Mouse (Mus musculus): Measurements from ENCODE around the gene Dnajb11. TPM values are rescaled to one million over a fixed set of nuclear protein-coding genes. Genes with fewer than 3 reads are reported as not detected.

Gene Dnajb11
- polyA plus RNA-seq, 1 experiment from 2014 or later, result 112 TPM

- Histone ChIP-seq H3K4me2 (replicated peaks; ENCODE audit: low read depth, low read length) (no peak overlapping the region), H3K27ac (ENCODE audit: low read depth, low read length) (no peak overlapping the region), H3K36me3 (ENCODE audit: control insufficient read depth, insufficient read depth, low read length) (0 out of 2 replicates have a peak, but pooled peaks cover 1% of the 10 kb centered on the region), H3K27me3 (ENCODE audit: control insufficient read depth, insufficient read depth, low read length) (no peaks in the 10 kb centered on the region), H3K9ac (ENCODE audit: low read depth, low read length) (no peak overlapping the region), H3K9me3 (ENCODE audit: control insufficient read depth, low read length) (no peaks in the 10 kb centered on the region), H3K4me3 (ENCODE audit: low read length) (no peak overlapping the region), H3K4me1 (ENCODE audit: control insufficient read depth, insufficient read depth, low read length) (no peaks in the 10 kb centered on the region)
- 71% methylated on average over 7 of the region's 7 CpGs for WGBS
- ATAC-seq (ENCODE audit: low FRiP score, low TSS enrichment), result no peak
Observed at GRCm38 (mm10) chr16:22878716-22879115, 21.1 kb downstream of the Dnajb11 start.

GRCm38 (mm10) chr16:22879945-22880595 is 22.4 kb downstream of the Dnajb11 start:
- no peak overlapping the region for H3K4me2 ChIP-seq (replicated peaks; ENCODE audit: low read depth, low read length)
- 63% methylated on average over 7 of the region's 7 CpGs for WGBS
- H3K36me3 ChIP-seq (ENCODE audit: control insufficient read depth, insufficient read depth, low read length), result no peaks in the 10 kb centered on the region
- no peak overlapping the region for H3K27ac ChIP-seq (ENCODE audit: low read depth, low read length)
- H3K9ac ChIP-seq (ENCODE audit: low read depth, low read length), result no peak overlapping the region
- H3K27me3 ChIP-seq (ENCODE audit: control insufficient read depth, insufficient read depth, low read length), result no peaks in the 10 kb centered on the region
- no peaks in the 10 kb centered on the region for H3K9me3 ChIP-seq (ENCODE audit: control insufficient read depth, low read length)
- no peaks in the 10 kb centered on the region for H3K4me1 ChIP-seq (ENCODE audit: control insufficient read depth, insufficient read depth, low read length)
- ATAC-seq (ENCODE audit: low FRiP score, low TSS enrichment), result no peak
- no peak overlapping the region for H3K4me3 ChIP-seq (ENCODE audit: low read length)

- no peak overlapping the region for H3K9ac ChIP-seq (ENCODE audit: low read depth, low read length)
- H3K4me1 ChIP-seq (ENCODE audit: control insufficient read depth, insufficient read depth, low read length), result no peaks in the 10 kb centered on the region
- no peaks in the 10 kb centered on the region for H3K36me3 ChIP-seq (ENCODE audit: control insufficient read depth, insufficient read depth, low read length)
- H3K27me3 ChIP-seq (ENCODE audit: control insufficient read depth, insufficient read depth, low read length), result no peaks in the 10 kb centered on the region
- no peak overlapping the region for H3K27ac ChIP-seq (ENCODE audit: low read depth, low read length)
- no peak for ATAC-seq (ENCODE audit: low FRiP score, low TSS enrichment)
- H3K4me3 ChIP-seq (ENCODE audit: low read length), result no peak overlapping the region
- whole genome bisulfite sequencing, result 10% methylated on average over 6 of the region's 6 CpGs
- H3K9me3 ChIP-seq (ENCODE audit: control insufficient read depth, low read length), result no peaks in the 10 kb centered on the region
- H3K4me2 ChIP-seq (replicated peaks; ENCODE audit: low read depth, low read length), result no peak overlapping the region
Observed at GRCm38 (mm10) chr16:22880900-22881299, 23.3 kb downstream of the Dnajb11 start.

GRCm38 (mm10) chr16:22881487-22881886 is 23.8 kb downstream of the Dnajb11 start:
- Histone ChIP-seq H3K27me3 (ENCODE audit: control insufficient read depth, insufficient read depth, low read length) (no peaks in the 10 kb centered on the region), H3K4me2 (replicated peaks; ENCODE audit: low read depth, low read length) (no peak overlapping the region), H3K27ac (ENCODE audit: low read depth, low read length) (no peak overlapping the region), H3K4me1 (ENCODE audit: control insufficient read depth, insufficient read depth, low read length) (no peaks in the 10 kb centered on the region), H3K4me3 (ENCODE audit: low read length) (no peak overlapping the region), H3K9me3 (ENCODE audit: control insufficient read depth, low read length) (no peaks in the 10 kb centered on the region), H3K9ac (ENCODE audit: low read depth, low read length) (no peak overlapping the region), H3K36me3 (ENCODE audit: control insufficient read depth, insufficient read depth, low read length) (no peaks in the 10 kb centered on the region)
- WGBS, result 76% methylated on average over 4 of the region's 4 CpGs
- ATAC-seq (ENCODE audit: low FRiP score, low TSS enrichment), result no peak

- Histone ChIP-seq H3K27ac (ENCODE audit: low read depth, low read length) (no peak overlapping the region), H3K9me3 (ENCODE audit: control insufficient read depth, low read length) (no peaks in the 10 kb centered on the region), H3K9ac (ENCODE audit: low read depth, low read length) (no peak overlapping the region), H3K4me2 (replicated peaks; ENCODE audit: low read depth, low read length) (no peak overlapping the region), H3K4me3 (ENCODE audit: low read length) (no peak overlapping the region), H3K36me3 (ENCODE audit: control insufficient read depth, insufficient read depth, low read length) (no peaks in the 10 kb centered on the region), H3K4me1 (ENCODE audit: control insufficient read depth, insufficient read depth, low read length) (no peaks in the 10 kb centered on the region), H3K27me3 (ENCODE audit: control insufficient read depth, insufficient read depth, low read length) (no peaks in the 10 kb centered on the region)
- WGBS, result 88% methylated on average over 5 of the region's 5 CpGs
- ATAC-seq (ENCODE audit: low FRiP score, low TSS enrichment), result no peak
Observed at GRCm38 (mm10) chr16:22883441-22883840, 25.8 kb downstream of the Dnajb11 start.

GRCm38 (mm10) chr16:22885356-22885755 is 27.7 kb downstream of the Dnajb11 start:
- no peaks in the 10 kb centered on the region for H3K27me3 ChIP-seq (ENCODE audit: control insufficient read depth, insufficient read depth, low read length)
- H3K4me1 ChIP-seq (ENCODE audit: control insufficient read depth, insufficient read depth, low read length), result no peaks in the 10 kb centered on the region
- H3K4me2 ChIP-seq (replicated peaks; ENCODE audit: low read depth, low read length), result no peak overlapping the region
- H3K36me3 ChIP-seq (ENCODE audit: control insufficient read depth, insufficient read depth, low read length), result no peaks in the 10 kb centered on the region
- H3K9me3 ChIP-seq (ENCODE audit: control insufficient read depth, low read length), result no peaks in the 10 kb centered on the region
- H3K9ac ChIP-seq (ENCODE audit: low read depth, low read length), result no peak overlapping the region
- no peak overlapping the region for H3K27ac ChIP-seq (ENCODE audit: low read depth, low read length)
- no peak overlapping the region for H3K4me3 ChIP-seq (ENCODE audit: low read length)
- no peak for ATAC-seq (ENCODE audit: low FRiP score, low TSS enrichment)
- WGBS, result 10% methylated on average over 4 of the region's 4 CpGs

- no peaks in the 10 kb centered on the region for H3K4me1 ChIP-seq (ENCODE audit: control insufficient read depth, insufficient read depth, low read length)
- 71% methylated on average over 3 of the region's 3 CpGs for WGBS
- no peak for ATAC-seq (ENCODE audit: low FRiP score, low TSS enrichment)
Observed at GRCm38 (mm10) chr16:22886726-22887125, 29.1 kb downstream of the Dnajb11 start.

GRCm38 (mm10) chr16:22888835-22889234 is 31.2 kb downstream of the Dnajb11 start:
- 83% methylated on average over 4 of the region's 4 CpGs for WGBS

More at GRCm38 (mm10) chr16:22886726-22887125, 29.1 kb downstream of the Dnajb11 start:
- Histone ChIP-seq H3K36me3 (ENCODE audit: control insufficient read depth, insufficient read depth, low read length) (no peaks in the 10 kb centered on the region), H3K27ac (ENCODE audit: low read depth, low read length) (no peak overlapping the region), H3K27me3 (ENCODE audit: control insufficient read depth, insufficient read depth, low read length) (no peaks in the 10 kb centered on the region), H3K9ac (ENCODE audit: low read depth, low read length) (no peak overlapping the region), H3K9me3 (ENCODE audit: control insufficient read depth, low read length) (no peaks in the 10 kb centered on the region), H3K4me3 (ENCODE audit: low read length) (no peak overlapping the region), H3K4me2 (replicated peaks; ENCODE audit: low read depth, low read length) (no peak overlapping the region)

GRCm38 (mm10) chr16:22889716-22890115 is 32.1 kb downstream of the Dnajb11 start:
- no peak overlapping the region for H3K9ac ChIP-seq (ENCODE audit: low read depth, low read length)
- no peak for ATAC-seq (ENCODE audit: low FRiP score, low TSS enrichment)
- H3K4me2 ChIP-seq (replicated peaks; ENCODE audit: low read depth, low read length), result no peak overlapping the region
- H3K27ac ChIP-seq (ENCODE audit: low read depth, low read length), result no peak overlapping the region
- 88% methylated on average over 8 of the region's 8 CpGs for WGBS
- no peaks in the 10 kb centered on the region for H3K36me3 ChIP-seq (ENCODE audit: control insufficient read depth, insufficient read depth, low read length)
- H3K4me1 ChIP-seq (ENCODE audit: control insufficient read depth, insufficient read depth, low read length), result no peaks in the 10 kb centered on the region
- H3K27me3 ChIP-seq (ENCODE audit: control insufficient read depth, insufficient read depth, low read length), result no peaks in the 10 kb centered on the region
- H3K4me3 ChIP-seq (ENCODE audit: low read length), result no peak overlapping the region
- no peaks in the 10 kb centered on the region for H3K9me3 ChIP-seq (ENCODE audit: control insufficient read depth, low read length)

More at GRCm38 (mm10) chr16:22888835-22889234, 31.2 kb downstream of the Dnajb11 start:
- H3K27me3 ChIP-seq (ENCODE audit: control insufficient read depth, insufficient read depth, low read length), result no peaks in the 10 kb centered on the region
- H3K36me3 ChIP-seq (ENCODE audit: control insufficient read depth, insufficient read depth, low read length), result no peaks in the 10 kb centered on the region
- no peak overlapping the region for H3K9ac ChIP-seq (ENCODE audit: low read depth, low read length)
- no peaks in the 10 kb centered on the region for H3K9me3 ChIP-seq (ENCODE audit: control insufficient read depth, low read length)
- no peak overlapping the region for H3K27ac ChIP-seq (ENCODE audit: low read depth, low read length)
- H3K4me2 ChIP-seq (replicated peaks; ENCODE audit: low read depth, low read length), result no peak overlapping the region
- ATAC-seq (ENCODE audit: low FRiP score, low TSS enrichment), result no peak
- no peak overlapping the region for H3K4me3 ChIP-seq (ENCODE audit: low read length)
- H3K4me1 ChIP-seq (ENCODE audit: control insufficient read depth, insufficient read depth, low read length), result no peaks in the 10 kb centered on the region

Data from kidney, embryonic 14.5 days (tissue).